Mouse (Mus musculus) stomach, embryonic 14.5 days (tissue): ENCODE data around the gene Fat3. TPM values are rescaled to one million over a fixed set of nuclear protein-coding genes. Genes with fewer than 3 reads are reported as not detected.

ENCODE experiments used
- ATAC-seq: fragments of 200-750 bp; cut with Nextera tagmentation; 2 replicates; pipeline ENCODE4 v1.8.0; 2017; ENCODE audit warnings: low read depth, moderate TSS enrichment; ENCODE audit not compliant: insufficient number of reproducible peaks, insufficient read depth, low FRiP score
- H3K27ac ChIP-seq: fragments of 300-500 bp; sonication (generic); 2 replicates; pipeline ENCODE4 v1.5.1; 2014; ENCODE audit warnings: mild to moderate bottlenecking, low read length, moderate library complexity, mixed read lengths
- H3K27me3 ChIP-seq: fragments of 300-500 bp; sonication (generic); 2 replicates; pipeline ENCODE4 v1.6.1; 2014; ENCODE audit warnings: low read length, control low read depth, mixed read lengths; ENCODE audit not compliant: control insufficient read depth, insufficient read depth
- H3K36me3 ChIP-seq: fragments of 300-500 bp; sonication (generic); 2 replicates; pipeline ENCODE4 v1.6.1; 2014; ENCODE audit warnings: mild to moderate bottlenecking, control low read depth, low read length, moderate library complexity, mixed read lengths; ENCODE audit not compliant: control insufficient read depth, insufficient read depth
- H3K4me1 ChIP-seq: fragments of 300-500 bp; sonication (generic); 2 replicates; pipeline ENCODE4 v1.6.1; 2014; ENCODE audit warnings: low read length, control low read depth, mixed read lengths; ENCODE audit not compliant: control insufficient read depth, insufficient read depth
- H3K4me2 ChIP-seq: fragments of 300-500 bp; sonication (generic); replicated peaks from 2 replicates; pipeline ENCODE4 v1.6.1; 2014; ENCODE audit warnings: low read depth, low read length, control low read depth
- H3K4me3 ChIP-seq: fragments of 300-500 bp; sonication (generic); 2 replicates; pipeline ENCODE4 v1.5.1; 2014; ENCODE audit warnings: low read depth, low read length, control low read depth
- H3K9ac ChIP-seq: fragments of 300-500 bp; sonication (generic); replicated peaks from 2 replicates; pipeline ENCODE4 v1.6.1; 2014; ENCODE audit warnings: low read depth, mild to moderate bottlenecking, control low read depth, low read length, moderate library complexity, mixed read lengths
- H3K9me3 ChIP-seq: fragments of 300-500 bp; sonication (generic); 2 replicates; pipeline ENCODE4 v1.6.1; 2016; ENCODE audit warnings: low read depth, low read length, control low read depth; ENCODE audit not compliant: control insufficient read depth
- WGBS: fragments of 180-500 bp; shearing (Covaris S2); extraction: QIAGEN DNeasy Blood & Tissue Kit; methylation state at CpG from one replicate; pipeline ENCODE4 v1.1.7; 2014; 5-methylcytosine and 5-hydroxymethylcytosine counted together
- polyA plus RNA-seq: library from polyadenylated mRNA; unstranded; fragments of >200 nt; fragmentation: Nextera tagmentation; extraction: Ambion mirVana; gene quantifications from 2 replicates; pipeline ENCODE4 v1.2.1, GENCODE M21; 2014

Fat3 gene
- polyA plus RNA-seq, 1 experiment from 2014 or later = 3.2 TPM

GRCm38 (mm10) chr9:16270056-16270767 lies 230.9 kb downstream of the Fat3 start:
- no peak for ATAC-seq

GRCm38 (mm10) chr9:16265519-16265918 lies 235.6 kb downstream of the Fat3 start:
- no peak overlapping the region for H3K4me3 ChIP-seq
- no peak overlapping the region for H3K4me2 ChIP-seq
- 73% methylated on average over 4 of the region's 4 CpGs for WGBS
- H3K27me3 ChIP-seq = no peaks in the 10 kb centered on the region
- H3K27ac ChIP-seq = no peak overlapping the region
- H3K9ac ChIP-seq = no peak overlapping the region
- no peaks in the 10 kb centered on the region for H3K36me3 ChIP-seq
- no peaks in the 10 kb centered on the region for H3K4me1 ChIP-seq
- no peaks in the 10 kb centered on the region for H3K9me3 ChIP-seq
- no peak for ATAC-seq

More at GRCm38 (mm10) chr9:16270056-16270767, 230.9 kb downstream of the Fat3 start:
- Histone ChIP-seq H3K36me3 (no peaks in the 10 kb centered on the region), H3K27ac (no peak overlapping the region), H3K9me3 (no peaks in the 10 kb centered on the region), H3K9ac (no peak overlapping the region), H3K4me1 (no peaks in the 10 kb centered on the region), H3K27me3 (no peaks in the 10 kb centered on the region), H3K4me3 (no peak overlapping the region), H3K4me2 (no peak overlapping the region)
- WGBS = 55% methylated on average over 4 of the region's 4 CpGs

GRCm38 (mm10) chr9:16257241-16257840 lies 243.7 kb downstream of the Fat3 start:
- no peak overlapping the region for H3K9ac ChIP-seq
- no peaks in the 10 kb centered on the region for H3K27me3 ChIP-seq
- no peak overlapping the region for H3K4me2 ChIP-seq
- H3K9me3 ChIP-seq = no peaks in the 10 kb centered on the region
- WGBS = 65% methylated on average over 3 of the region's 3 CpGs
- H3K4me1 ChIP-seq = no peaks in the 10 kb centered on the region
- H3K36me3 ChIP-seq = no peaks in the 10 kb centered on the region
- H3K4me3 ChIP-seq = no peak overlapping the region
- no peak overlapping the region for H3K27ac ChIP-seq
- ATAC-seq = no peak

GRCm38 (mm10) chr9:16256577-16257207 lies 244.4 kb downstream of the Fat3 start:
- Histone ChIP-seq H3K36me3 (no peaks in the 10 kb centered on the region), H3K9me3 (no peaks in the 10 kb centered on the region), H3K27ac (no peak overlapping the region), H3K27me3 (no peaks in the 10 kb centered on the region), H3K4me2 (no peak overlapping the region), H3K4me1 (no peaks in the 10 kb centered on the region), H3K4me3 (no peak overlapping the region), H3K9ac (no peak overlapping the region)
- ATAC-seq = no peak
- 69% methylated on average over 2 of the region's 2 CpGs for WGBS

GRCm38 (mm10) chr9:16246741-16247140 lies 254.3 kb downstream of the Fat3 start:
- Histone ChIP-seq H3K9ac (no peak overlapping the region), H3K36me3 (no peaks in the 10 kb centered on the region), H3K27ac (no peak overlapping the region), H3K4me2 (no peak overlapping the region), H3K27me3 (no peaks in the 10 kb centered on the region), H3K4me1 (no peaks in the 10 kb centered on the region), H3K9me3 (no peaks in the 10 kb centered on the region), H3K4me3 (no peak overlapping the region)
- ATAC-seq = no peak
- 89% methylated on average over 4 of the region's 4 CpGs for WGBS

- no peak for ATAC-seq
- Histone ChIP-seq H3K9ac (no peak overlapping the region), H3K27ac (no peak overlapping the region), H3K4me3 (no peak overlapping the region), H3K27me3 (no peaks in the 10 kb centered on the region), H3K9me3 (no peaks in the 10 kb centered on the region), H3K36me3 (no peaks in the 10 kb centered on the region), H3K4me2 (no peak overlapping the region), H3K4me1 (no peaks in the 10 kb centered on the region)
- WGBS = 73% methylated on average over 4 of the region's 4 CpGs
Measured at GRCm38 (mm10) chr9:16231575-16231974, 269.5 kb downstream of the Fat3 start.

- ATAC-seq = no peak
- H3K27ac ChIP-seq = no peak overlapping the region
- no peak overlapping the region for H3K4me3 ChIP-seq
- H3K9ac ChIP-seq = no peak overlapping the region
- WGBS = 69% methylated on average over 5 of the region's 5 CpGs
- H3K27me3 ChIP-seq = no peaks in the 10 kb centered on the region
- H3K36me3 ChIP-seq = no peaks in the 10 kb centered on the region
- H3K9me3 ChIP-seq = no peaks in the 10 kb centered on the region
- H3K4me2 ChIP-seq = no peak overlapping the region
- H3K4me1 ChIP-seq = no peaks in the 10 kb centered on the region
Measured at GRCm38 (mm10) chr9:16228919-16229318, 272.2 kb downstream of the Fat3 start.

GRCm38 (mm10) chr9:16227398-16227797 lies 273.7 kb downstream of the Fat3 start:
- no peak overlapping the region for H3K4me3 ChIP-seq
- no peak for ATAC-seq

More at GRCm38 (mm10) chr9:16227398-16227797, 273.7 kb downstream of the Fat3 start:
- 63% methylated on average over 2 of the region's 2 CpGs for WGBS
- Histone ChIP-seq H3K36me3 (no peaks in the 10 kb centered on the region), H3K4me2 (no peak overlapping the region), H3K27me3 (no peaks in the 10 kb centered on the region), H3K9ac (no peak overlapping the region), H3K9me3 (no peaks in the 10 kb centered on the region), H3K27ac (no peak overlapping the region), H3K4me1 (no peaks in the 10 kb centered on the region)
